Mouse (Mus musculus) midbrain, embryonic 14.5 days (tissue): ENCODE data around the gene Smim6. TPM values are rescaled to one million over a fixed set of nuclear protein-coding genes. Genes with fewer than 3 reads are reported as not detected.

Experiments
- ATAC-seq: fragments of 200-750 bp; cut with Nextera tagmentation; 2 replicates; pipeline ENCODE4 v1.8.0; 2017; ENCODE audit warnings: moderate number of reproducible peaks, moderate library complexity; ENCODE audit not compliant: low FRiP score, low TSS enrichment
- DNase-seq: peaks from one replicate; pipeline ENCODE4 v3.0.0-alpha.2; 2015
- H3K27ac ChIP-seq: fragments of 300-500 bp; sonication (generic); replicated peaks from 2 replicates; pipeline ENCODE4 v1.5.1; 2014; ENCODE audit warnings: mild to moderate bottlenecking, low read depth, low read length, moderate library complexity
- H3K27me3 ChIP-seq: fragments of 300-500 bp; sonication (generic); 2 replicates; pipeline ENCODE4 v1.6.1; 2014; ENCODE audit warnings: low read length, control low read depth, mixed read lengths; ENCODE audit not compliant: control insufficient read depth, insufficient read depth
- H3K36me3 ChIP-seq: fragments of 300-500 bp; sonication (generic); 2 replicates; pipeline ENCODE4 v1.6.1; 2014; ENCODE audit warnings: low read length, control low read depth; ENCODE audit not compliant: control insufficient read depth, insufficient read depth
- H3K4me1 ChIP-seq: fragments of 300-500 bp; sonication (generic); 2 replicates; pipeline ENCODE4 v1.6.1; 2014; ENCODE audit warnings: mild to moderate bottlenecking, antibody characterized with exemption, low read length, control low read depth; ENCODE audit not compliant: control insufficient read depth, insufficient read depth
- H3K4me2 ChIP-seq: fragments of 300-500 bp; sonication (generic); 2 replicates; pipeline ENCODE4 v1.6.1; 2014; ENCODE audit warnings: mild to moderate bottlenecking, low read length, moderate library complexity
- H3K4me3 ChIP-seq: fragments of 300-500 bp; sonication (generic); replicated peaks from 2 replicates; pipeline ENCODE4 v1.5.1; 2014; ENCODE audit warnings: low read depth, low read length
- H3K9ac ChIP-seq: fragments of 300-500 bp; sonication (generic); replicated peaks from 2 replicates; pipeline ENCODE4 v1.6.1; 2014; ENCODE audit warnings: mild to moderate bottlenecking, low read length, moderate library complexity
- H3K9me3 ChIP-seq: fragments of 300-500 bp; sonication (generic); 2 replicates; pipeline ENCODE4 v1.6.1; 2016; ENCODE audit warnings: low read length, control low read depth, mixed read lengths; ENCODE audit not compliant: control insufficient read depth
- WGBS: fragments of 180-500 bp; shearing (Covaris S2); extraction: QIAGEN DNeasy Blood & Tissue Kit; methylation state at CpG from one replicate; pipeline ENCODE4 v1.1.7; 2014; 5-methylcytosine and 5-hydroxymethylcytosine counted together
- polyA plus RNA-seq: library from polyadenylated mRNA; unstranded; fragments of >200 nt; fragmentation: Nextera tagmentation; extraction: Ambion mirVana; gene quantifications from 2 replicates; pipeline ENCODE4 v1.2.1, GENCODE M21; 2014

Gene Smim6
- polyA plus RNA-seq, 1 experiment from 2014 or later, result 0.22 TPM

DNA sequence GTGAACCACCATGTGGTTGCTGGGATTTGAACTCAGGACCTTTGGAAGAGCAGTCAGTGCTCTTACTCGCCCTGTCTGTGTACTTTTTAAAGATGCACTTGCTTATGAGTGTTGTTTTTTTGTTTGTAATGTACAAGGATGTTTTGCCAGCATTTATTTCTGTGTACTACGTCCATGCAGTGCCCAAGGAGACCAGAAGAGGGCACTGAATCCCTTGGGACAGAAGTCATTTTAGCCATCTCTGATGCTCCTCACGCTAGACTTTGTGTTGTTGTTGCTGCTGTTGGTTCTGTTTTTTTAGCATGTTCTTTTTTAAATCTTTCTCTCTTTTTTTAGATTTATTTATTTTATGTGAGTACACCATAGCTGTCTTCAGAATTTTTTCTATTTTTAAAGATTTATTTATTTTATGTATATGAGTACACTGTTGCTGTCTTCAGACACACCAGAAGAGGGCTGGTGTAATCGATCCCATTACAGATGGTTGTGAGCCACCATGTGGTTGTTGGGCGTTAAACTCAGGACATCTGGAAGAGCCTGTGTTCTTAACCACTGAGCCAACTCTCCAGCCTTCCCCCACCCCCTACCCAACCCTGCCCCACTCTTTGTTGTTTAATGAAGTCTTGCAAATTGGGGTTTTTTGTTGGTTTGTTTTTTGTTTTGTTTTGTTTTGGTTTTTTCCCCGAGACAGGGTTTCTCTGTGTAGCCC, 8.4 kb downstream of the Smim6 start:
- Histone ChIP-seq H3K27ac (no peak overlapping the region), H3K9ac (no peak overlapping the region), H3K27me3 (no peaks in the 10 kb centered on the region), H3K4me1 (no peaks in the 10 kb centered on the region), H3K4me2 (no peak overlapping the region), H3K9me3 (no peaks in the 10 kb centered on the region), H3K36me3 (peaks cover 50% of the 10 kb centered on the region), H3K4me3 (no peak overlapping the region)
- DNase-seq (peak; percentile 76), ATAC-seq (no peak)
- WGBS, result 49% methylated on average over 6 of the region's 6 CpGs

DNA sequence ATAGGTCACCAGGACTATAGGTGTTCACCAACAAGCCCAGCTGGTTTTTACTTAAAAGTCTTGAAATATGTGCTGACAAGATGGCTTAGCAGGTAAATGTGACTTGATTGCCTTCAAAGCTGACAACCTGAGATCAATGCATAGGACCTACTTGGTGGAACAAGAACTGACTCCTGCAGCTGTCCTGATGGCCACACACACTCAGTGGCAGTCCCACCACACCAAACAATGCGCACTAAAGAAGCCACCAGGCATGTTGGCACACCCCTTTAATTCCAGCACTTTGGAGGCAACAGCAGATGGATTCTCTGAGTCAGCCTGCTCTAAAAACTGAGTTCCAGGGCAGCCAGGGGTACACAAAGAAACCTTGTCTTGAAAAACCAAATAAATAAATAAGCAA, 10.2 kb downstream of the Smim6 start:
- H3K36me3 ChIP-seq, result peaks cover 39% of the 10 kb centered on the region
- H3K4me3 ChIP-seq, result no peak overlapping the region
- ATAC-seq, result no peak
- no peak for DNase-seq
- no peak overlapping the region for H3K27ac ChIP-seq
- H3K9me3 ChIP-seq, result no peaks in the 10 kb centered on the region
- no peak overlapping the region for H3K4me2 ChIP-seq
- 100% methylated on average over 1 of the region's 1 CpGs for WGBS
- no peak overlapping the region for H3K9ac ChIP-seq
- no peaks in the 10 kb centered on the region for H3K4me1 ChIP-seq
- H3K27me3 ChIP-seq, result no peaks in the 10 kb centered on the region

DNA sequence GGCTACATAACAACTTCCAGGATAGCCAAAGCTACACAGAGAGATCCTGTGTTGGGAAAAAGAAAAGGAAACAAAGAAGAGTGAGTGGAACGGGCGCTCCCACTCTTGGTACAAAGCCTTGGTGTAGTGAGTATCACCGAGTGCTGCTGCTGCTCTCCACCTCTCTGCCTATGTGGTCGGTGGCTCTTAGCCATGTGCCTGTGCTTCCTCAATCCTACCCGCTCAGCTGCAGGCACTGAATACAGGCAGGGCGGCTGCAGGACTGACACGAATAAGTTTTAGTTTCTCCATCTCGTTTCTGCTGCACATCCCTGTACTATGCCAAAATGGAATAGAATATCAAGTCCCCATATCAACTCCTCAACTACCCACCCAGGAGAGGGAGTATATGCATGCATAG, 17.2 kb downstream of the Smim6 start:
- 94% methylated on average over 8 of the region's 8 CpGs for WGBS
- Histone ChIP-seq H3K27ac (no peak overlapping the region), H3K4me1 (peaks cover 8% of the 10 kb centered on the region), H3K36me3 (peaks cover 34% of the 10 kb centered on the region), H3K4me3 (no peak overlapping the region), H3K9ac (no peak overlapping the region), H3K9me3 (no peaks in the 10 kb centered on the region), H3K27me3 (no peaks in the 10 kb centered on the region), H3K4me2 (no peak overlapping the region)
- ATAC-seq (no peak), DNase-seq (no peak)

DNA sequence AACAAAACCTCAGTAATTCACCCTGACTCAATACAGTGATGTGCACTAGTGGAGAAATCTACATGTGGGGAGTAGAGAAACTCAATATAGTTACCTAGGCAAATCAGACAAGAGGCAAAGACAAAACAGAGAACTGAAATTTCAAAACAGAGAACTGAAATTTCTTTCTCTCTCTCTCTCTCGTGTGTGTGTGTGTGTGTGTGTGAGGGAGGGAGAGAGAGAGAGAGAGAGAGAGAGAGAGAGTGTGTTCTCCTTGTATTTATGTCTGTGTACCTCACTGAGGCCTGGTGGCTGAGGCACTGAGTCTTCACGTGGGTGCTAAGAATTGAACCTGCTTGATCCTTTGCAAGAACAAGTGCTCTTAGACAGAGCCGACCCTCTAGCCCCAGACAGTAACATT, 18.0 kb downstream of the Smim6 start:
- Histone ChIP-seq H3K4me2 (no peak overlapping the region), H3K36me3 (peaks cover 26% of the 10 kb centered on the region), H3K9me3 (no peaks in the 10 kb centered on the region), H3K4me3 (no peak overlapping the region), H3K4me1 (peaks cover 16% of the 10 kb centered on the region), H3K27ac (no peak overlapping the region), H3K27me3 (no peaks in the 10 kb centered on the region), H3K9ac (no peak overlapping the region)
- DNase-seq, result no peak
- WGBS, result 72% methylated on average over 3 of the region's 3 CpGs
- ATAC-seq, result no peak

DNA sequence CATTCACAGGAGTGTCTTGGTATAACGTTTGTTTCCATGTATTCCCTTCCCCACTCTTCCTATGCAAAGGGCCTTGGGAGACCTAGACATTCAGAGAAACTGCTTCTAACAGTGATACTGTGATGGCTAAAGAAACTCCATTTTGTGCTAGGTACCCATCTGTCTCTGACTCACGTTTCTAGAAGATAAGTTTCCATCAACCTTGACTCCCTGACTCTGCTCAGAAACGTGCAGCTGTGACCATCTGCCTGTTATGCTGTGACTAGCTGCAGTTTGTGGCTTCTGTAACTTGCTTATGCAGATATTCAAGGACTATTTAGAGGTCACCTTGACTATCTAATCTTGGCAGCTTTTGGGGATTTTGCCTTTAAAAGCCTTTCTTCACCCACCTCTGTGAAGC, 19.4 kb downstream of the Smim6 start:
- Histone ChIP-seq H3K27me3 (no peaks in the 10 kb centered on the region), H3K4me3 (no peak overlapping the region), H3K9ac (no peak overlapping the region), H3K9me3 (no peaks in the 10 kb centered on the region), H3K36me3 (peaks cover 27% of the 10 kb centered on the region; the same call in 1 of the 2 replicates), H3K4me2 (no peak overlapping the region), H3K4me1 (peaks cover 17% of the 10 kb centered on the region), H3K27ac (no peak overlapping the region)
- WGBS, result 76% methylated on average over 3 of the region's 3 CpGs
- DNase-seq (no peak), ATAC-seq (no peak)

DNA sequence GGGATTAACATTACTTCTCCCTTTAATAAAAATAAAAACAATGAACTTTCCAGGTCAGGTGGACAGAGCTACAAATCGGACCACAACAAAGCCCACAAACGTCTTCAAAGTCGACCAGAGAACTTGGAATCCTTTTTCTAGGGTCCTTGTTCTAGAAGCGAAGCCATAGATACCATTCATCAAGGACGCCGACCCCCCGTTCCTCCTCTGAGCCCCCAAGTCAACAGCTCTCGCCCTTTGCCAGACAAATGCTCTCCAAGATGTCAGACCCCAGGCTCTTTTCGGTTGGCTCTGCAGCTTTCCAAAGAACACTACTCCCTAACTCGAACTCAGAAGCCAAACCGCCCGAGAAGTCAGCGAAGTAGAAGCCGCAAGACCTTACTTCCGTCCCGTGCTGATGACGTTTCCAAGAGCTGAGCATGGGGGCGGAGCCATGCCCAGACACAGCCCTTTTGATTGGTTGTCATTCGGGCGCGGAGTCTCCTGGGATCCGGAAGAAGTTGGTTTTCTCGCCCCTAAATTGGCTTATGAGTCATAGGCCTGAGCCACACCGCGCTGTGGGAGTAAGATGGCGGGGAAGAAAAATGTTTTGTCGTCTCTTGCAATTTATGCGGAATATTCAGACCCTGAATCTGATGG, 21.4 kb downstream of the Smim6 start, which contains the start of the genes Sap30bp and Recql5:
Gene Sap30bp (plus strand): TSS at position 175 of the 639 bp plus-strand sequence.
Gene Recql5 (minus strand): TSS at position 370 of the 639 bp plus-strand sequence.
- WGBS, result under 1% methylated on average over 28 of the region's 28 CpGs
- peak; percentile 94 for ATAC-seq
- peak; percentile 100 for DNase-seq

DNA sequence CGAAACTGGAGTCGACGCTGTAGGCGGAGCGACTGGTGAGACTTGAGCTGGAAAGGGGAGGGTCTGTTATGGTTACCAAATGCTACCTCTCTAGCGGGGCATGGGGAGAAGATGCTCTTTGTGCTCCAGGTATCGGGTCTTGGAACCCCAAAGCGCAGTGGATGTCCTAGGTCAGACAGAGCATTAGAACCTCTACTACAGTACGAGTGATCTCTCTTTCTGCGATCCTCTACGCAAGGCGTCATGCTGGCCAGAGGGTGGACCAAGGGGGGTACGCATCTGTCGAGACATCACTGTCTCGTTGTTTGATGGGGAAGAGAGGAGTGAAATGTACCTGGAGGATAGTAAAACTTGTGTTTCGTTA, 21.9 kb downstream of the Smim6 start:
- Histone ChIP-seq H3K9ac (peak overlapping the region; percentile 84), H3K27ac (peak overlapping the region; percentile 66), H3K4me3 (peak overlapping the region; percentile 97), H3K4me2 (peak overlapping the region; percentile 85), H3K4me1 (peaks cover 17% of the 10 kb centered on the region), H3K9me3 (no peaks in the 10 kb centered on the region), H3K27me3 (no peaks in the 10 kb centered on the region), H3K36me3 (peaks cover 33% of the 10 kb centered on the region)
- ATAC-seq (peak; percentile 46; the same call in 1 of the 2 replicates), DNase-seq (no peak)
- 1% methylated on average over 16 of the region's 16 CpGs for WGBS

More for the DNA sequence above, 21.4 kb downstream of the Smim6 start, which contains the start of the genes Sap30bp and Recql5:
- H3K27me3 ChIP-seq, result no peaks in the 10 kb centered on the region
- peak within 1 kb of the TSS; percentile 84 for H3K9ac ChIP-seq
- no peaks in the 10 kb centered on the region for H3K9me3 ChIP-seq
- peak within 1 kb of the TSS; percentile 97 for H3K4me3 ChIP-seq
- peak within 1 kb of the TSS; percentile 85 for H3K4me2 ChIP-seq
- peak within 1 kb of the TSS; percentile 66 for H3K27ac ChIP-seq
- H3K36me3 ChIP-seq, result peaks cover 29% of the 10 kb centered on the region
- peaks cover 17% of the 10 kb centered on the region for H3K4me1 ChIP-seq

DNA sequence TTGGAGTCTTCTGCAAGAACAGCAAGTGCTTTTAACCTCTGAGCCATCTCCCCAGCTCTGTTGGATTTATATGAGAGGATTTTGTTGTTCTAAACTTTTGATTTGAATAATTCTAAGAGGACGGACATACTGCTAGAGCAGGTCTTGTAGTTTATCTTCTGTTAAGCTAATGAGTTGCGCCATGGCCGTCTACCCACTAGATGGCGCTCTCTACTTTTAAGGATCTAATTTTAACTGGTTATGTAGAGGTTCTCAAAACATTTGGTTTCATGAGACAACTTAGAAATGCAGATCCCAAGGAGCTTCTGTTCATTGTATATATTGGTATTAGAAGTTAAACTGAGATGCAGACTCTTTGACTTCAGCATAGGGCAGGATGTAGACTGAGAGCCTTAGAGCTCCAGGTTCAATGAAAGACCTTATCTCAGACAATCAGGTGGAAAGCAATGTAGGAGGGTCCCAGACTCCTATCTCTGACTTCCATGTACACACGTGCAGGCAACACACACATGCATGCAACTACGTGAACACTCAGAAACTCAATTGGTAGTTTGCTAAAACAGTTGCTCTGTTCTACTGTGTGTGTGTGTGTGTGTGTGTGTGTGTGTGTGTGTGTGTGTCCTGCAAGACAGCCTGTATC, 28.0 kb downstream of the Smim6 start:
- Histone ChIP-seq H3K27ac (no peak overlapping the region), H3K4me1 (peaks cover 1% of the 10 kb centered on the region), H3K4me3 (no peak overlapping the region), H3K9ac (no peak overlapping the region), H3K9me3 (no peaks in the 10 kb centered on the region), H3K27me3 (no peaks in the 10 kb centered on the region), H3K36me3 (peaks cover 87% of the 10 kb centered on the region), H3K4me2 (no peak overlapping the region)
- DNase-seq, result peak; percentile 90
- no peak for ATAC-seq
- 42% methylated on average over 6 of the region's 6 CpGs for WGBS
